Mouse (Mus musculus): ENCODE measurements around the gene Bin2.

GRCm38 (mm10) chr15:100613584-100613983 is 55.8 kb downstream of the Bin2 start:
- TF ChIP-seq CTCF (IDR thresholded peaks at IDR 0.05; ENCODE audit: insufficient read depth, low read length) (peak; percentile 82), POLR2A (IDR thresholded peaks at IDR 0.05; ENCODE audit: borderline replicate concordance, extremely low read depth, low read depth, low read length) (no peak)
